Mouse (Mus musculus): ENCODE results near the gene Wdr20. TPM values are rescaled to one million over a fixed set of nuclear protein-coding genes. Genes with fewer than 3 reads are reported as not detected.

The Wdr20 gene
- polyA plus RNA-seq, 1 experiment from 2014 or later = 28.3 TPM

GRCm38 (mm10) chr12:110837192-110837841 lies 99.6 kb downstream of the Wdr20 start:
- H3K9ac ChIP-seq (replicated peaks) = peak overlapping the region; percentile 41; the same call in 1 of the 2 replicates
- H3K4me1 ChIP-seq (replicated peaks) = peaks cover 29% of the 10 kb centered on the region
- peak overlapping the region; percentile 80 for H3K27ac ChIP-seq
- peak overlapping the region; percentile 31 for H3K4me2 ChIP-seq (replicated peaks)
- no peaks in the 10 kb centered on the region for H3K36me3 ChIP-seq
- ATAC-seq = no peak; the same call in 1 of the 2 replicates
- WGBS = 40% methylated on average over 5 of the region's 5 CpGs
- no peaks in the 10 kb centered on the region for H3K27me3 ChIP-seq
- no peak overlapping the region for H3K4me3 ChIP-seq (replicated peaks)
- no peaks in the 10 kb centered on the region for H3K9me3 ChIP-seq

- H3K36me3 ChIP-seq = no peaks in the 10 kb centered on the region
- 84% methylated on average over 8 of the region's 8 CpGs for WGBS
- no peak overlapping the region for H3K4me3 ChIP-seq (replicated peaks)
- 0 out of 2 replicates have a peak, but pooled peaks cover 5% of the 10 kb centered on the region for H3K27me3 ChIP-seq
- no peaks in the 10 kb centered on the region for H3K9me3 ChIP-seq
- no peak for ATAC-seq
- no peak overlapping the region for H3K9ac ChIP-seq (replicated peaks)
- H3K4me1 ChIP-seq (replicated peaks) = peaks cover 29% of the 10 kb centered on the region
- H3K4me2 ChIP-seq (replicated peaks) = no peak overlapping the region
- peak overlapping the region; percentile 80; the same call in 1 of the 2 replicates for H3K27ac ChIP-seq
Observed at GRCm38 (mm10) chr12:110837850-110838249, 100.1 kb downstream of the Wdr20 start.

- WGBS = under 1% methylated on average over 71 of the region's 71 CpGs
- Histone ChIP-seq H3K9me3 (no peaks in the 10 kb centered on the region), H3K27me3 (peaks cover 22% of the 10 kb centered on the region), H3K9ac (replicated peaks) (peak within 1 kb of the TSS; percentile 70), H3K36me3 (no peaks in the 10 kb centered on the region), H3K27ac (peak within 1 kb of the TSS; percentile 56; the same call in 1 of the 2 replicates), H3K4me2 (replicated peaks) (peak within 1 kb of the TSS; percentile 72), H3K4me1 (replicated peaks) (peaks cover 48% of the 10 kb centered on the region), H3K4me3 (replicated peaks) (peak within 1 kb of the TSS; percentile 83)
- ATAC-seq = peak; percentile 90
Observed at GRCm38 (mm10) chr12:110840348-110841198, 102.8 kb downstream of the Wdr20 start, which contains the start of gene Mok. Mok (minus strand) TSS chr12:110840939.

GRCm38 (mm10) chr12:110841731-110842493 lies 104.2 kb downstream of the Wdr20 start:
- Histone ChIP-seq H3K4me3 (replicated peaks) (no peak overlapping the region), H3K9ac (replicated peaks) (no peak overlapping the region), H3K27me3 (peaks cover 36% of the 10 kb centered on the region), H3K27ac (no peak overlapping the region), H3K4me1 (replicated peaks) (peaks cover 50% of the 10 kb centered on the region), H3K4me2 (replicated peaks) (no peak overlapping the region), H3K9me3 (no peaks in the 10 kb centered on the region), H3K36me3 (no peaks in the 10 kb centered on the region)
- ATAC-seq = no peak
- WGBS = 69% methylated on average over 5 of the region's 5 CpGs

GRCm38 (mm10) chr12:110843194-110844048 lies 105.7 kb downstream of the Wdr20 start:
- Histone ChIP-seq H3K4me2 (replicated peaks) (peak overlapping the region; percentile 57), H3K4me1 (replicated peaks) (peaks cover 41% of the 10 kb centered on the region), H3K36me3 (no peaks in the 10 kb centered on the region), H3K9me3 (no peaks in the 10 kb centered on the region), H3K27me3 (peaks cover 48% of the 10 kb centered on the region), H3K27ac (no peak overlapping the region), H3K9ac (replicated peaks) (peak overlapping the region; percentile 54; the same call in 1 of the 2 replicates), H3K4me3 (replicated peaks) (peak overlapping the region; percentile 43)
- 19% methylated on average over 32 of the region's 32 CpGs for WGBS
- peak; percentile 27; the same call in 1 of the 2 replicates for ATAC-seq

GRCm38 (mm10) chr12:110844227-110845130 lies 106.7 kb downstream of the Wdr20 start:
- no peaks in the 10 kb centered on the region for H3K9me3 ChIP-seq
- peak overlapping the region; percentile 55 for H3K9ac ChIP-seq (replicated peaks)
- peaks cover 41% of the 10 kb centered on the region for H3K4me1 ChIP-seq (replicated peaks)
- H3K36me3 ChIP-seq = no peaks in the 10 kb centered on the region
- 1% methylated on average over 42 of the region's 42 CpGs for WGBS
- H3K27ac ChIP-seq = no peak overlapping the region
- ATAC-seq = no peak
- H3K4me2 ChIP-seq (replicated peaks) = peak overlapping the region; percentile 57
- H3K4me3 ChIP-seq (replicated peaks) = peak overlapping the region; percentile 43
- peaks cover 50% of the 10 kb centered on the region for H3K27me3 ChIP-seq

GRCm38 (mm10) chr12:110845131-110845880 lies 107.6 kb downstream of the Wdr20 start:
- WGBS = 1% methylated on average over 36 of the region's 36 CpGs
- Histone ChIP-seq H3K9ac (replicated peaks) (peak overlapping the region; percentile 55), H3K27me3 (peaks cover 50% of the 10 kb centered on the region), H3K4me1 (replicated peaks) (peaks cover 36% of the 10 kb centered on the region), H3K4me2 (replicated peaks) (peak overlapping the region; percentile 57), H3K9me3 (no peaks in the 10 kb centered on the region), H3K4me3 (replicated peaks) (peak overlapping the region; percentile 43), H3K27ac (no peak overlapping the region), H3K36me3 (no peaks in the 10 kb centered on the region)
- peak; percentile 67 for ATAC-seq

- H3K27me3 ChIP-seq = peaks cover 50% of the 10 kb centered on the region
- WGBS = 58% methylated on average over 6 of the region's 6 CpGs
- peak overlapping the region; percentile 44 for H3K9ac ChIP-seq (replicated peaks)
- no peak for ATAC-seq
- no peaks in the 10 kb centered on the region for H3K36me3 ChIP-seq
- H3K4me3 ChIP-seq (replicated peaks) = peak overlapping the region; percentile 43; the same call in 1 of the 2 replicates
- H3K4me1 ChIP-seq (replicated peaks) = peaks cover 42% of the 10 kb centered on the region
- no peak overlapping the region for H3K27ac ChIP-seq
- peak overlapping the region; percentile 57 for H3K4me2 ChIP-seq (replicated peaks)
- H3K9me3 ChIP-seq = no peaks in the 10 kb centered on the region
Observed at GRCm38 (mm10) chr12:110846191-110846765, 108.5 kb downstream of the Wdr20 start.

- peak within 1 kb of the TSS; percentile 88 for H3K9ac ChIP-seq (replicated peaks)
- peaks cover 27% of the 10 kb centered on the region for H3K4me1 ChIP-seq (replicated peaks)
- peak within 1 kb of the TSS; percentile 47; the same call in 1 of the 2 replicates for H3K27ac ChIP-seq
- peak within 1 kb of the TSS; percentile 75 for H3K4me2 ChIP-seq (replicated peaks)
- peak; percentile 81 for ATAC-seq
- WGBS = under 1% methylated on average over 85 of the region's 89 CpGs
- no peaks in the 10 kb centered on the region for H3K9me3 ChIP-seq
- 0 out of 2 replicates have a peak, but pooled peaks cover 3% of the 10 kb centered on the region for H3K36me3 ChIP-seq
- peaks cover 30% of the 10 kb centered on the region for H3K27me3 ChIP-seq
- peak within 1 kb of the TSS; percentile 89 for H3K4me3 ChIP-seq (replicated peaks)
Observed at GRCm38 (mm10) chr12:110850010-110850928, 112.5 kb downstream of the Wdr20 start, which contains the start of gene Zfp839. Zfp839 (plus strand) TSS chr12:110850253.
